Mouse (Mus musculus): ENCODE results near the gene Fam161b.

DNA sequence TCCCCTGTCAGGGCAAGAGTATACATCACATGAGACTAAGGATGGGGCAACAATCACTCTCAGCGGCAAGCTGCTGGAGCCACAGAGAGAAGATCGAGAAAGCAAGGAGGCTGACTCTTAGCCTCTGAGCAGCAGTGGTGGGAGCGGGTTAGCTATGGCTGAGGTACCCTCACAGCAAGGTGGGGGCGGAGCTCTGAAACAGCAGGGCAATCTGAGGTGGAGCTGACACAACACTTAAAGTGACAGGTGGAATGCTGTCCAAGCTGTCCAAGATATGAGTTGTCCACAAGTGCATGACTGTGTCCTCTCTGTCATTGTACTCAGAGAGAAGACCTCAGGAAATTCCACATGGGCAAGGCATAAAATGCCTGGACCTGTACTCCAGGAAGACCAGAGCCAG lies 20.7 kb upstream of the Fam161b start:
- TF ChIP-seq POLR2A (IDR thresholded peaks at IDR 0.05; ENCODE audit: borderline replicate concordance, extremely low read depth, insufficient read depth, insufficient read length, poor library complexity, severe bottlenecking) (no peak), CTCF (IDR thresholded peaks at IDR 0.05; ENCODE audit: borderline replicate concordance, extremely low read depth, insufficient read depth, insufficient read length) (no peak)
